Mouse (Mus musculus) midbrain, embryonic 15.5 days (tissue): ENCODE measurements around the gene Camkmt. TPM values are rescaled to one million over a fixed set of nuclear protein-coding genes. Genes with fewer than 3 reads are reported as not detected.
A peak's percentile ranks its signal among the peaks of the same experiment; 100 is the strongest.

Source experiments
- ATAC-seq: fragments of 200-750 bp; cut with Nextera tagmentation; replicated peaks from 2 replicates; pipeline ENCODE4 v1.8.0; 2017; ENCODE audit warnings: moderate TSS enrichment
- H3K27ac ChIP-seq: fragments of 300-500 bp; sonication (generic); 2 replicates; pipeline ENCODE4 v1.5.1; 2015; ENCODE audit warnings: mild to moderate bottlenecking, inconsistent platforms
- H3K27me3 ChIP-seq: fragments of 300-500 bp; sonication (generic); replicated peaks from 2 replicates; pipeline ENCODE4 v1.6.1; 2015; ENCODE audit warnings: inconsistent platforms
- H3K36me3 ChIP-seq: fragments of 300-500 bp; sonication (generic); replicated peaks from 2 replicates; pipeline ENCODE4 v1.6.1; 2015; ENCODE audit warnings: inconsistent platforms
- H3K4me1 ChIP-seq: fragments of 300-500 bp; sonication (generic); 2 replicates; pipeline ENCODE4 v1.6.1; 2015; ENCODE audit warnings: inconsistent platforms
- H3K4me2 ChIP-seq: fragments of 300-500 bp; sonication (generic); 2 replicates; pipeline ENCODE4 v1.6.1; 2015; ENCODE audit warnings: inconsistent platforms, mild to moderate bottlenecking, moderate library complexity
- H3K4me3 ChIP-seq: fragments of 300-500 bp; sonication (generic); 2 replicates; pipeline ENCODE4 v1.5.1; 2015; ENCODE audit warnings: mild to moderate bottlenecking, inconsistent platforms
- H3K9ac ChIP-seq: fragments of 300-500 bp; sonication (generic); 2 replicates; pipeline ENCODE4 v1.6.1; 2015; ENCODE audit warnings: mild to moderate bottlenecking, inconsistent platforms
- H3K9me3 ChIP-seq: fragments of 300-500 bp; sonication (generic); 2 replicates; pipeline ENCODE4 v1.6.1; 2016; ENCODE audit warnings: inconsistent platforms
- WGBS: fragments of 180-500 bp; shearing (Covaris S2); methylation state at CpG from one replicate; pipeline ENCODE4 v1.1.7; 2015; ENCODE audit warnings: mixed read lengths; 5-methylcytosine and 5-hydroxymethylcytosine counted together
- polyA plus RNA-seq: library from polyadenylated mRNA; unstranded; fragments of >200 nt; fragmentation: Nextera tagmentation; extraction: Ambion mirVana; gene quantifications from 2 replicates; pipeline ENCODE4 v1.2.1, GENCODE M21; 2015

Camkmt gene
- polyA plus RNA-seq, 1 experiment from 2014 or later = 24.1 TPM

DNA sequence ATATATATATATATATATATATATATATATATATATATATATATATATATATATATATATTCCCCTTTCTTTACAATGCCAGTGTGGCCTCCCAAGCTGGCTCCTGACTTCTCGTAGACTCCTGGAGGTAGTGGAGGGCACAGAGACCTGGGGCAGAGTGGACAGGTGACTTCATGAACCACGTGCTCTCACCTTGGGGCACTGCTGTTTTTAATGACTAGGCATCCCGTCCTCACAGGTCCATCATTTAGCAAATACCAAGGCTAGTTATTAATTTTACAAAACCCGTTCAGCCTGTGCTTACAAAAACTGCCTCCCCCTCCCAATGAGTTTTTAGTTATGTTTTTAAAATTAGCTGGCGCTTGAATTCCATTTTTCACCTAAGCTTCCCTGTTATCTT lies 394.2 kb downstream of the Camkmt start:
- 42% methylated on average over 5 of the region's 5 CpGs for WGBS
- H3K4me2 ChIP-seq = no peak overlapping the region
- H3K9ac ChIP-seq = no peak overlapping the region
- peaks cover 16% of the 10 kb centered on the region for H3K4me1 ChIP-seq
- no peaks in the 10 kb centered on the region for H3K36me3 ChIP-seq
- H3K27me3 ChIP-seq = peaks cover 86% of the 10 kb centered on the region
- H3K4me3 ChIP-seq = no peak overlapping the region
- H3K27ac ChIP-seq = no peak overlapping the region; the same call in 1 of the 2 replicates
- ATAC-seq = no peak
- H3K9me3 ChIP-seq = no peaks in the 10 kb centered on the region

- no peak for ATAC-seq
- Histone ChIP-seq H3K27me3 (peaks cover 86% of the 10 kb centered on the region), H3K4me1 (peaks cover 16% of the 10 kb centered on the region), H3K9me3 (no peaks in the 10 kb centered on the region), H3K36me3 (no peaks in the 10 kb centered on the region), H3K4me2 (peak overlapping the region; percentile 42), H3K9ac (no peak overlapping the region), H3K4me3 (no peak overlapping the region), H3K27ac (peak overlapping the region; percentile 4; the same call in 1 of the 2 replicates)
- 1% methylated on average over 30 of the region's 30 CpGs for WGBS
These were observed 395.0 kb downstream of the Camkmt start for GRCm38 (mm10) chr17:85485065-85485945.

- Histone ChIP-seq H3K27ac (0 out of 2 replicates have a peak overlapping the region, but pooled peaks have one; percentile 4), H3K27me3 (peaks cover 86% of the 10 kb centered on the region)
- WGBS = 3% methylated on average over 14 of the region's 14 CpGs
These were observed 395.7 kb downstream of the Camkmt start for GRCm38 (mm10) chr17:85485946-85486533.

GRCm38 (mm10) chr17:85486585-85487480 lies 396.5 kb downstream of the Camkmt start:
- 2% methylated on average over 52 of the region's 52 CpGs for whole genome bisulfite sequencing
- Histone ChIP-seq H3K9me3 (no peaks in the 10 kb centered on the region), H3K9ac (no peak overlapping the region), H3K4me3 (peak overlapping the region; percentile 4; the same call in 1 of the 2 replicates), H3K4me2 (peak overlapping the region; percentile 42), H3K36me3 (no peaks in the 10 kb centered on the region), H3K4me1 (peaks cover 16% of the 10 kb centered on the region), H3K27ac (0 out of 2 replicates have a peak overlapping the region, but pooled peaks have one; percentile 4), H3K27me3 (peaks cover 86% of the 10 kb centered on the region)
- ATAC-seq = no peak; the same call in 1 of the 2 replicates

More at GRCm38 (mm10) chr17:85485946-85486533, 395.7 kb downstream of the Camkmt start:
- Histone ChIP-seq H3K4me3 (peak overlapping the region; percentile 4; the same call in 1 of the 2 replicates), H3K9ac (no peak overlapping the region), H3K9me3 (no peaks in the 10 kb centered on the region), H3K36me3 (no peaks in the 10 kb centered on the region), H3K4me1 (peaks cover 16% of the 10 kb centered on the region), H3K4me2 (peak overlapping the region; percentile 42)
- no peak; the same call in 1 of the 2 replicates for ATAC-seq

DNA sequence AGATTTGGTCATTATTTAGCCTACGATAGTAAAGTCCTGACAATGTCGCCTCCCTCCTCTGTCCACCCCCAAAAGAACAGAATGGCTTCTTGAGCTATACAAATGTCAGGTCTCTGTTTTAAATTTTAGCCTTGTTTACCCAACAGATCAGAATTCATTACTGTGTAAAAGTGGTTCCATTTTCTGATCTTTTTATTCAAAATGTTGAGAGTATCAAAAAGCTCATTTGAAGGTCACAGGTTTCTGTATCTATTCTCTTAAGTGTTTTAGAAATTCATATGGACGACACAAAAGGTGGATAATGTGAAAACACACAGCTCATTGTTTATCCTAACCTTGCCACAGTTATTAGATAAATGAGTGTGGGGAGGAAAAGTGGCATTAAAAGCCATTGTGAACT lies 397.2 kb downstream of the Camkmt start:
- H3K36me3 ChIP-seq = no peaks in the 10 kb centered on the region
- H3K4me2 ChIP-seq = no peak overlapping the region
- H3K27me3 ChIP-seq = peaks cover 84% of the 10 kb centered on the region
- H3K4me3 ChIP-seq = no peak overlapping the region
- 13% methylated on average over 3 of the region's 3 CpGs for whole genome bisulfite sequencing
- H3K9ac ChIP-seq = no peak overlapping the region
- peaks cover 16% of the 10 kb centered on the region for H3K4me1 ChIP-seq
- ATAC-seq = no peak
- no peaks in the 10 kb centered on the region for H3K9me3 ChIP-seq
- no peak overlapping the region for H3K27ac ChIP-seq

- WGBS = 5% methylated on average over 14 of the region's 14 CpGs
- no peak overlapping the region for H3K4me3 ChIP-seq
- no peak overlapping the region for H3K27ac ChIP-seq
- peaks cover 84% of the 10 kb centered on the region for H3K27me3 ChIP-seq
- no peak overlapping the region for H3K4me2 ChIP-seq
- no peaks in the 10 kb centered on the region for H3K9me3 ChIP-seq
- H3K4me1 ChIP-seq = peaks cover 16% of the 10 kb centered on the region
- no peak for ATAC-seq
- H3K9ac ChIP-seq = no peak overlapping the region
- no peaks in the 10 kb centered on the region for H3K36me3 ChIP-seq
These were observed 398.5 kb downstream of the Camkmt start for GRCm38 (mm10) chr17:85488601-85489487.

DNA sequence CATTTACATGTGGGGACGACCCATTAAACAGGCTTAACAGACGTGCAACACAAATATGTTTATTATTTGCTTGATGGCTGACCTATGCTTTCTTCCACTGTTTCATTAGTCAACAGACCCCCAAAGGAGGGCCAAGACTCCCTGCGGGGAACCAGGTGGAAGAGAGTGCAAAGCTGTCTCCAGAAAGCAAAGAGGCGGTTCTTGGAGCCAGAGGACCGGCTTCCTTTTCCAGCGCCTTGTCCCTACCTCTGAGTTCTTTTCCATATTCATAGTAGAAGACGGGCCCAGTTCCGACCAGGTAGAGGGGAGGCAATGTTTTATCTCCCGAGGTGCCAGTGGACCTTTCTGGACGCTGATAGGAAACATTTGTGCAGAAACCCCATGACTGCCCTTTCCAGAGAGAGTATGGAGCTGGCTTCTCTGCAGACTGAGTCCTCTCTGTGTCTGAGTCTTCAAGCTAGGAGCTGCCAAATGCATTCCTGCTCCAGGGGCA lies 399.2 kb downstream of the Camkmt start:
- H3K4me3 ChIP-seq = no peak overlapping the region
- no peak overlapping the region for H3K9ac ChIP-seq
- no peak overlapping the region for H3K4me2 ChIP-seq
- H3K9me3 ChIP-seq = no peaks in the 10 kb centered on the region
- ATAC-seq = no peak
- H3K36me3 ChIP-seq = no peaks in the 10 kb centered on the region
- H3K4me1 ChIP-seq = peaks cover 16% of the 10 kb centered on the region
- WGBS = 4% methylated on average over 10 of the region's 10 CpGs
- peaks cover 84% of the 10 kb centered on the region for H3K27me3 ChIP-seq
- H3K27ac ChIP-seq = no peak overlapping the region

- no peaks in the 10 kb centered on the region for H3K36me3 ChIP-seq
- H3K4me2 ChIP-seq = no peak overlapping the region
- H3K9me3 ChIP-seq = peaks cover 6% of the 10 kb centered on the region; the same call in 1 of the 2 replicates
- H3K4me3 ChIP-seq = no peak overlapping the region
- peaks cover 77% of the 10 kb centered on the region for H3K27me3 ChIP-seq
- H3K4me1 ChIP-seq = peaks cover 3% of the 10 kb centered on the region
- no peak overlapping the region for H3K9ac ChIP-seq
- no peak overlapping the region for H3K27ac ChIP-seq
- no peak for ATAC-seq
- WGBS = 73% methylated on average over 3 of the region's 3 CpGs
These were observed 401.1 kb downstream of the Camkmt start for GRCm38 (mm10) chr17:85491491-85491890.

- ATAC-seq = no peak
- Histone ChIP-seq H3K9ac (no peak overlapping the region), H3K4me1 (no peaks in the 10 kb centered on the region), H3K4me2 (no peak overlapping the region), H3K27ac (no peak overlapping the region), H3K9me3 (peaks cover 6% of the 10 kb centered on the region; the same call in 1 of the 2 replicates), H3K36me3 (no peaks in the 10 kb centered on the region), H3K4me3 (no peak overlapping the region), H3K27me3 (peaks cover 60% of the 10 kb centered on the region)
- 80% methylated on average over 4 of the region's 4 CpGs for WGBS
These were observed 403.2 kb downstream of the Camkmt start for GRCm38 (mm10) chr17:85493521-85493920.

- Histone ChIP-seq H3K9me3 (peaks cover 6% of the 10 kb centered on the region; the same call in 1 of the 2 replicates), H3K4me1 (no peaks in the 10 kb centered on the region), H3K4me2 (no peak overlapping the region), H3K9ac (no peak overlapping the region), H3K27me3 (peaks cover 43% of the 10 kb centered on the region), H3K4me3 (no peak overlapping the region), H3K27ac (no peak overlapping the region), H3K36me3 (no peaks in the 10 kb centered on the region)
- no peak for ATAC-seq
- 96% methylated on average over 3 of the region's 3 CpGs for WGBS
These were observed 404.8 kb downstream of the Camkmt start for GRCm38 (mm10) chr17:85495012-85495754.
